Mouse (Mus musculus): ENCODE results near the gene Reep6.

The Reep6 gene

DNA sequence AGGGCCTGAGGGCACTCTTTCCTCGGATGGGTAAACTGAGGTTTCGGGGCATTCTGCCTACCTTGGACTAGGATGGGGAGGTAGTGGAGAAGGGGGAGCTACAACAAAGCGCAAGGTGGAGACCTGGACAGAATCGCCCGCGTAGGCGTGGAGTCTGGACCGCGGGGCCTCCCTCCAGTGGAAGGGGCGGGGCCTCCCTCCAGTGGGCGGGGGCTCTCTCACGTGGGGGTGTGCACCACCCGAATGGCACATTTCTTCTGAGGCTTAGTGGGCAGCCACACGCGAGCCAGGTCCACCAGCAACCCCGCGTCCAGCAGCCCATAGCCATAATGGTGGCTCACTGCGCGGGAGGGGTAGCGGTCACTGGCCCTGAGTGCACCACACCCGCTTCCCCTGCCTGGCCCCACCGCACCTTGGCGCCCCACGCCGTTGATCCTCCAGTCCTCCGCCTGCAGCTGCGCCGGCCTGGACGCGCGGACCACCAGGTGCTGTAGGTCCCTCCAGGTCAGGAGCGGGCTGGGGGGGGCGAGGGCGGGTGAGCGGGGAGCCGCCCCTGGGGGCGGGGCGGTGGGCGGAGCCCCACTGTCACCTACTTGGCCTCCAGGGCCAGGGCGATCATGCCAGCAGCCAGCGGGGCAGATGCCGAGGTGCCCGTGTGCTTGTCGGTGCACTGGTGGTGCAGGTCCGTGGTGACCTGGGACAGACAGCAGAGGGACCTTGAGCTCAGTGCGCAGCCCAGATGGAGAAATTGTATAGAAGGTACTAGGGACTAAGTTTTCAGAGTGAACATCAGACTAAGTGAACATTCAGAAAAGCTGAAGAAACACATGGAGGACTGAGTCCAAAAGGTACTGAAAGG lies 6.3 kb upstream of the Reep6 start:
- in situ Hi-C loops (cut with MboI; ENCODE audit: unreplicated experiment in 2 of 2) = loop anchor here in 1 of 2 experiments (5.0 kb wide), 1 partner anchor 56 kb away; no protein-coding TSS in a partner anchor

DNA sequence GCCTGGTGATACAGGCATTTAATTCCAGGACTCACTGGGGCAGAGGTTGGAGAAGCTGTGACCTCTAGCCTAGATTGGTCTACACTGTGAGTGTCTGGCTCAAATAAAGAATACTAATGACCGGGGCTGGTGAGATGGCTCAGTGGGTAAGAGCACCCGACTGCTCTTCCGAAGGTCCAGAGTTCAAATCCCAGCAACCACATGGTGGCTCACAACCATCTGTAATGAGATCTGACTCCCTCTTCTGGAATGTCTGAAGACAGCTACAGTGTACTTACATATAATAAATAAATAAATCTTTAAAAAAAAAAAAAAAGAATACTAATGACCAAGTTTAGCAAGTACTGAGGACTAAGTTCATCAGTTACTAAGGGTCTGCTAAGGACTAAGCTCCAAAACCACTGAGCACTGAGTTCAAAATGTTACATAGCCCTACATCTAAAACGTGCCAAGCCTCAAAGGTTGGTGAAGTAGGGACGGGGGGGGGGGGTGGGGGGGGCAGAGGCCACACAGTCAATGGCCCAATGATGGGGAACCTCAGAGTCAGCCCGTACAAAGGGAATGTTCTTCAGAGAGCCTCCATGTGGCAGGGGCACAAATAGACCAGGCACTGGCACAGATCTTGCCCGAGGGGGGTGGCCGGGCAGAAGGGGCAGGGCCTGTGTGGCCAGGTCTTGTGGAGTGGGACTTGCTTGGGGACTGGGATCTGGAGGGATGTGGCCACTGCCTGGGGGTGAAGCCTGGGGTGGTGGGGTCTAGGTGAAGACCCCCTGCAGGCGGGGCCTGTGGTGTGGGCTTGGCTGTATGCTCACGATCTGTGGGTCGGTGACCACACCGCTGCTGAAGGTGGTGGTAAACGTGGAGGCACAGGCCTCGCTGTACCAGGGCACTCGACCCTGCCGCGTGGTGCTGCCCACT lies 5.4 kb upstream of the Reep6 start:
- in situ Hi-C loops (cut with MboI; ENCODE audit: unreplicated experiment in 2 of 2) = loop anchor here in 1 of 2 experiments (5.0 kb wide), 1 partner anchor 57 kb away; no protein-coding TSS in a partner anchor

- in situ Hi-C loops (cut with MboI; ENCODE audit: unreplicated experiment in 2 of 2) = no loop called here
Observed at GRCm38 (mm10) chr10:80325045-80325444, 4.7 kb upstream of the Reep6 start.

- in situ Hi-C loops (cut with MboI; ENCODE audit: unreplicated experiment in 2 of 2) = no loop called here
Observed at GRCm38 (mm10) chr10:80330084-80330483, 331 bp downstream of the Reep6 start.

DNA sequence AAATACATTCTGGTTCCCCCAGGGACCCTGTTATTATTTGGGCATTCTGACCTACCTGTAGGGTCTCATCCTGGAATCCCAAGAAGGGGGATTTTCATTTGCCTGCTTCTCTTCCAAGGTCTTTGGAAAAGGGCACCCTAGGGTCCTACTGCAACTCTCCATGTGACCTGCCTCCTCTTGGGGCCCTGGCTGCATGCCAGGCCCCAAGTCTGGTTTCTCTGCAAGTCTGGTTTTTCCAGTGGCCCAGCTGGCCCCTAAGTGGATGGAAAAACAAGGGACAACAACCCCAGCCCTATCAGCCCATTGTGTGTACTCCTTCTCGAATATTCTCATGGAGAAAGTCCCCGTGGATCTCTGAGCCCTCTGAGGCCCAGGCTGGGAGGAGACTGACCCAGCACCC lies 1.1 kb downstream of the Reep6 start:
- in situ Hi-C loops (cut with MboI; ENCODE audit: unreplicated experiment in 2 of 2) = no loop called here

- in situ Hi-C loops (cut with MboI; ENCODE audit: unreplicated experiment in 2 of 2) = no loop called here
Observed at GRCm38 (mm10) chr10:80331636-80332524, 2.1 kb downstream of the Reep6 start.

DNA sequence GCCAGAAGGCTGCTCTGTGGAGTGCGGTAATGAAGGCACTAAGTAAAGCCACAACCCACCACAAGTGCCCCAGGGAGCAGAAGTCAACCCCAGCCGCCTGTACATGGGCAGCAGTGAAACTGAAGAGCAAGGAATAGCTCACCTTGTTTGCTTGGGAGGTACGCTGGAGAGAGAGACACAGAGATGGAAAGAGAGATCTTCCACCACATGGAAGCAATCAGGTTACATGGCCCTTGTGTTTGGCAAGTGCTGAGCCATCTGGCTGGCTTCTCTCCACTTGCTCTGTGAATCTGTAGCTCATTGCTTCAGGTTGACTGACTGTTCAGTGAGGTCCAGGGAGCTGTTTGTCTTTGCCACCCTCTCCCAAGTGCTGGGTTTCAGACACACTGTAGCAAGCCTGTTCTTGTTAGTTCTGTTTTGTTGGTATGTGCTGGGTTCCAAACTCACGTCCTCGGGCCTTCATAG lies 2.8 kb downstream of the Reep6 start:
- in situ Hi-C loops (cut with MboI; ENCODE audit: unreplicated experiment in 2 of 2) = no loop called here

- in situ Hi-C loops (cut with MboI; ENCODE audit: unreplicated experiment in 2 of 2) = loop anchor here in 1 of 2 experiments (5.0 kb wide), 1 partner anchor 36 kb away; no protein-coding TSS in a partner anchor
Observed at GRCm38 (mm10) chr10:80336263-80336662, 6.5 kb downstream of the Reep6 start.

DNA sequence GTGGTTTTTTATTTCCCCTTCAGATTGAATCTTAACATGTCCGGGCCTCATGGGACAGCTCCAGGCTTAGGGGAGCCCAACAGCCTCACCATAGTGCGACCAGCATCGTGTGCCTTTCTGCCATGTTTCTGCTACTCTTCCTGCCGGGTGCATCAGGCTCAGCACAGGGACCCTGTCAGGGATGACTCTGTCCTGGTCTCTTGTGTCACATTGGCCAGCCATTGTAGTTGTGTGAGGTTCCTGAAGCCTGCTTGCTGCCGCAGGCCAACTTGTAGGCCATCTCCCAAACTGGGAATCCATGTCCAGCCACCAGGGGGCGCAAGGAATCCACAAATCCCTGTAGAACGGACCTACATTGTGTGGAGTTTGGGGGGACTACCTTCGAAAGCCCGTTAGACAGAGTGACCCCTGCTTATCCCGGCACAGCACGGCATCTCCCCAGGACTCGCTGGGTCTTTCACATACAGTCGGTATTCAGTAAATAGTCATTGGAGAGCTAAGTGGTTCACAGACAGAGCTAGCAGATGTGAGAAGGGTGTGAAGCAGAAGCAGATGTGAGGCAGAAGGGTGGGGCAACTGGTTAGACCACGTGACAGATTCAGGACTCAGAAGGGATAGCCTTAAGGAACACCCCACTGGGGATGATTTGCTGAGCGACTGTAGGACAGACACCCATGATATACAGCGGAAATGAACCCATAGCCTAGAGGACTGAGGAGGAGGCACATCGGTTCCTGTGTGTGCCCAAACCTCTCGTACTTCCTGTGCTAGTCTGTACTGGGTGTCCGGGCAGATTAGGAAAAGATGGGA lies 10.4 kb downstream of the Reep6 start:
- in situ Hi-C loops (cut with MboI; ENCODE audit: unreplicated experiment in 2 of 2) = loop anchor here (5.0 to 10.0 kb wide), 2 partner anchors 32 to 45 kb away; partner anchors contain the start of genes Apc2 (in 1 of the 2) and Rps15 (in 1 of the 2)

DNA sequence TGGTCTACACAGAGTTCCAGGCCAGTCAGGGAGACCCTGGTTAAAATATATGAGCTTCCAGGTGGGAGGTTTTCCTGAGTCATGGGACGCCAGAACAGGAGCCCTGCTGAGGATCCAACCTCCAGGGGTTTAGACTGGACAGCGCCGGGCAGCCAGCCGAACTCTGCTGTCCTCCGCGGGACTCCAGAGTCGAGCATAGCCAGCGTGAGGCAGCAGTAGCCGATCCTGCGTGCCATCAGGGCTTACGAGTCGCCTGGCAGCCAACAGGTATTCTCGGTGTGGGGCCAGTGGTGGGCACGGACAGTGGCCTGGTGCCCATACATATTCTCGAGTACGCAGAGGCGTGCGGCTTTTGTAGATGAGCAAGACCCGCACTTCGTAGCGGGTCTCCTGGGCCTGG lies 11.3 kb downstream of the Reep6 start:
- in situ Hi-C loops (cut with MboI; ENCODE audit: unreplicated experiment in 2 of 2) = loop anchor here in 1 of 2 experiments (10.0 kb wide), 1 partner anchor 46 kb away; the partner anchor contains the start of genes Apc2 and Rps15

GRCm38 (mm10) chr10:80341491-80342304 lies 11.9 kb downstream of the Reep6 start:
- in situ Hi-C loops (cut with MboI; ENCODE audit: unreplicated experiment in 2 of 2) = loop anchor here in 1 of 2 experiments (10.0 kb wide), 1 partner anchor 47 kb away; the partner anchor contains the start of genes Apc2 and Rps15

DNA sequence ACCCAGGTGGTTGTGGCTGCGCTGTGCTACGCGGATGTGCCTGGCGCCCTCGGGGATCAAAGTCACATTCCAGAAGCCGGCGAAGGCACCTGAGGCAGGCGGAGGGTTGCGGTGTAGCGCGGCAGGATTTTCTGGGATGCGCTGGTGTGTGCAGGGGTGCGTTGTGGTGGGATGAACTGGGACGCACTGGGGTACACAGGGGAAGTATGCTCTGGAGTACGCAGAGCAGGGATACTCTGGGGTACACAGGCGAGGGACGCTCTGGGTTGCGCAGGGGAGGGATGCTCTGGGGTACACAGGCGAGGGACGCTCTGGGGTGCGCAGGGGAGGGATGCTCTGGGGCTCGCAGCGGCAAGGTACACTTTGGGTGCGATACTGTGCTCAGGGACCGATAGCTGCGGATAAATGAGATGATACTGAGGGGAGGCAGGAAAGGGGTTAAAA lies 12.6 kb downstream of the Reep6 start:
- in situ Hi-C loops (cut with MboI; ENCODE audit: unreplicated experiment in 2 of 2) = loop anchor here in 1 of 2 experiments (10.0 kb wide), 1 partner anchor 48 kb away; the partner anchor contains the start of genes Apc2 and Rps15

DNA sequence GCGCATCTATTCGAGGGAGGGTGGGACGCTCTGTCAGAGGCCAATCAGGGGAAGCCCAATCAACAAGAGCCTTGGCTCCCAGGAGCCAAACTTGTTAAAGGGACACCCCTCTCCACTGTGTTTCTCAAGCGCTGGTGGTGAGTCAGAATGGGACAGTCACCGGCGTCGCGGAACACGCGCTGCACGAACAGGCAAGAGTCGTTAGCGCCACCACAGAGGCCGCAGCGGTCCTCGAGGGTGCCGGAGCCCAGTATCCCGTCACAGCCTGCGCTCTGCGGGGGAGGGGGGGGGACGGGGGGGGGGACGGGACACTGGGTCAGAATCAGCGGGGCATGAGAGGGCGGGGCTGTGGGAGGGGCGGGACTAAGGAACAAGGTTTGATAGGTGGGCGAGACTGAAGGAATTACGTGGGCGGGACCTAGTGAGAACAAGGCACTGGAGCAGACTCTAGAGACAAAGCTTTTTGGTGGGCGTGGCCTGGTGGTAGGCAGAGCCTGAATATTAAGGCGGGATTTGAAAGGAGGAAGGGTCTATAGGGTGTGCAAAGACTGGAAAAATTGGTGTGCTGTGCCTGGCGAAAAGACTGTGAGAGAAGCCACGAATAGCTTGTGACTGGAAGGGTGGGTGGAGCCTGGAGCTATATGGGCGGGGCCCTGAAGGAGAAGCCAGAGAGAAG lies 13.1 kb downstream of the Reep6 start:
- in situ Hi-C loops (cut with MboI; ENCODE audit: unreplicated experiment in 2 of 2) = loop anchor here in 1 of 2 experiments (10.0 kb wide), 1 partner anchor 48 kb away; the partner anchor contains the start of genes Apc2 and Rps15

DNA sequence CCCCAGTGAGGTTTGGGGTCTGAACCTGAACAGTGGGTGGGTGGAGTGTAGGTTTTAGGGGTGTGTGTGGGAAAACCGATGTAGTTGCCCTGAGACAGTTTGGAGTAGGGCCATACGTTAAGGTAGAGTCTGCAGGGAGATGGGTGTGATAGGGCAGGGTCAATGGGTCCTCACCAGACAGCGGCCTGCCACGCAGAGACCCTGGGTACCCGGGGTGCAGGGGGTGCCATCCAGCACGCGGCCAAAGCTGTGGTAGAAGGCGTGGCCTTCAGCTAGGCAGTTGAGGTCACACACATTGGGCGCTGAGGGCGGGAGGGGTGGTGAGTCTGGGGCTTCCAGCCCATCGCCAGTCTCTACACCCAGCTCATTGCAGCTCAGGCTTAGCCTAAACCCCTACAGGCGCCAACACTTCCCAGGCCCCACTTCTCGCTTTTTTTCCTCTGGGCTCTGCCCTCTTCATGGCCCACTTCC lies 13.7 kb downstream of the Reep6 start:
- in situ Hi-C loops (cut with MboI; ENCODE audit: unreplicated experiment in 2 of 2) = loop anchor here in 1 of 2 experiments (10.0 kb wide), 1 partner anchor 49 kb away; the partner anchor contains the start of genes Apc2 and Rps15

GRCm38 (mm10) chr10:80344131-80344661 lies 14.4 kb downstream of the Reep6 start:
- in situ Hi-C loops (cut with MboI; ENCODE audit: unreplicated experiment in 2 of 2) = loop anchor here in 1 of 2 experiments (10.0 kb wide), 1 partner anchor 49 kb away; the partner anchor contains the start of genes Apc2 and Rps15

DNA sequence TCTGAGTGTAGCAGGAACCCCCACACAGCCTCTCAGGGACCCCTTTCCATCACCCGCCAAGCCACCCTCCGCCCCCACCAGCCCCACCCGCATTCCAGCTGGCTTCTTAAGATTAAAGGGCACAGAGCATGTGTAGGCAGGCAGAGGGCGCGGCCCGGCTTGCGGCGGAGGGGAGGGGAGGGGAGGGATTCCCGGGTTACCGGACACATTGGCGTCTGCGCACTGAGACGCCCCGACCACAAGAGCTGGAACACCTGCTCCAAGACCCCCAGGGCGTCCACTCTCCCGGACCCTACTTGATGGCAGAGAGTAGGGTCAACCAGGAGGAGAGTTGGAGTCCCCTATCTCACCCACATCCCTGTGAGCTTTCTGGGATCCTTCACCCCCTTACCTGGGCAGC lies 15.4 kb downstream of the Reep6 start:
- in situ Hi-C loops (cut with MboI; ENCODE audit: unreplicated experiment in 2 of 2) = loop anchor here (5.0 to 10.0 kb wide), 3 partner anchors 50 to 173 kb away; partner anchors contain the start of genes 1600002K03Rik (in 1 of the 2), Apc2 (in 1 of the 2), Efna2 (in 1 of the 2) and Rps15 (in 1 of the 2)

Data from v-Abl transformed pro-B cells (cell line).